Mouse (Mus musculus): ENCODE data around the gene Cdcp1. TPM values are rescaled to one million over a fixed set of nuclear protein-coding genes. Genes with fewer than 3 reads are reported as not detected.

The Cdcp1 gene
- total RNA-seq, 2 experiments from 2014 or later: not detected

GRCm38 (mm10) chr9:123219826-123220225, 4.0 kb upstream of the Cdcp1 start:
- ATAC-seq (replicated peaks; ENCODE audit: poor library complexity, severe bottlenecking): no peak

DNA sequence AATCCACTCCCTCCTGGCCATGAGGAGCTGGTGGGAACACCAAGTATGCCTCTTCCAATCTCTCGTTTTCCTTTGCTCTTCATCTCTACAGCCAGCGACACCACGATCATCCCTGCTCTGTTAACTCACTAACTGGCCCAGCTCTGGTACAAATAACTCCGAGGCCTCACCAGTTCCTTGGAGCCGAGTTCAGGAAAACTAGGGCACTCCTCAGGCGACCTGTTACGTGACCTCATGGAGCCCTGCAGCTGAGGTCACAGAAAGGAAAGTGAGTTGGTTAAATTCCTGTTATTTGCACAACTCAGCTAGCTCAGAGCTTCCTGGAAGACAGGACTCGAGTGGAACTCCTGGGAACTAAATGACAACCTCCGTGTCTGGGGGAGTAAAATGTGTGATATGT, 2.5 kb downstream of the Cdcp1 start:
- no peak for ATAC-seq (replicated peaks; ENCODE audit: poor library complexity, severe bottlenecking)

DNA sequence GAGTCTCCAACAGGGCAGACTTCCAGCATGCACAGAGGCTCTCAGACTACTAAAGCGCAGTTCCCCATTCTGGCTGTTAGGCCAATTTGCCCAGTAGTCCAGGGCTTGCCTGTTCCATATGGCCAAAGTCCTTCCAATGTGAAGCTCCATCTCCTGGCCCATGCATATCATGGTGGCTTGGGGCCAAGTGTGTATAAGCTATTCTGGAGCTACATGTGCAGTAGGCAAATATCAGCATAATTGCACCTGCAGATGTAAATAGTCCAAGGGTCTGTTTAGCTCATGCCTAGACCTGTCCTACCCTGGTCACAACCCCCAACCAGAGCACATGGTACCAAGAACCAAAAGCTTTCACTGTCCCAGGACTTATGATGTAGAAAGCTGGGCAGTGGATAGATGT, 7.9 kb downstream of the Cdcp1 start:
- ATAC-seq (replicated peaks; ENCODE audit: poor library complexity, severe bottlenecking): no peak

DNA sequence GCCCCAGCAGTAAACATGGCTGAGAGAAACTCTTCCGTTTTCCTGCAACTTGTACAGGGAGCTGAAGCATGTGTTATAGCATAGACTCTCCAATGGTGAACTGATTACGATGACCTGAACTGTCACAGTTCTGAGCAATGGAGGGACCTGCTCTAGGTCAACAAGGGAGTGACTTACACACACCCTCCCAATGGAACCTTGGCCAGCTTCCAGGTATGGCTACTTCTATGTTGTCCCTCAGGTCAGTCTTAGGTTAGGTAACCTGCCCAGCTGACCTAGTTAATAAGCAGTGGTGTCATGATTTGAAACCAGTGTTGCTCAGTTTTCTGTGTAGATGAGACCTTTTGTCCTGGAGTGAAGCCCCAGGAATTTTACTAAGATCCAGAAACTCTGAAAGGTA, 8.9 kb downstream of the Cdcp1 start:
- no peak for ATAC-seq (replicated peaks; ENCODE audit: poor library complexity, severe bottlenecking)

DNA sequence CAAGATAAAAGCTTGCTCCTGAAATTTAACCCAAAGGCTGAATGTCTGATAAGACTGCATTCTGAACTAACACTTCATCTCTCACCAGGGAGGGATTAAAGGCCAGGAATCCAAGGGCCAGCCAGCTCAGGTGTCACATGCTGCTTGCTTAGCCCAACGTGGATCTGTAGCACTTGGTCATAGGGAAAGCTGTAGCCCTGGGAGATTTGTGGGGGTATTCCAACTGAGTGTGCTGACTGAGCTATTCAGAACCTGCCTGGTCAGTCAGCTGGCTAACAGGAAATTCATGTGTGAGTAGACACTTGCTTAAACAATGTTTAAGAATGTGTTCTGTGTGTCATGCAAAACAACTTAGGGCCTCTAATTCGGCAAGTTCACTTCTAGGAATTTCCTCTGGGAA, 9.3 kb downstream of the Cdcp1 start:
- no peak for ATAC-seq (replicated peaks; ENCODE audit: poor library complexity, severe bottlenecking)

GRCm38 (mm10) chr9:123200116-123200515, 15.7 kb downstream of the Cdcp1 start:
- no peak for ATAC-seq (replicated peaks; ENCODE audit: poor library complexity, severe bottlenecking)

- no peak for ATAC-seq (replicated peaks; ENCODE audit: poor library complexity, severe bottlenecking)
Measured at GRCm38 (mm10) chr9:123188271-123188670, 27.6 kb downstream of the Cdcp1 start.

GRCm38 (mm10) chr9:123187589-123187988, 28.2 kb downstream of the Cdcp1 start:
- no peak for ATAC-seq (replicated peaks; ENCODE audit: poor library complexity, severe bottlenecking)

GRCm38 (mm10) chr9:123186151-123186550, 29.7 kb downstream of the Cdcp1 start:
- ATAC-seq (replicated peaks; ENCODE audit: poor library complexity, severe bottlenecking): peak; percentile 25

GRCm38 (mm10) chr9:123185546-123185945, 30.3 kb downstream of the Cdcp1 start:
- ATAC-seq (replicated peaks; ENCODE audit: poor library complexity, severe bottlenecking): peak; percentile 81

- no peak for ATAC-seq (replicated peaks; ENCODE audit: poor library complexity, severe bottlenecking)
Measured at GRCm38 (mm10) chr9:123183226-123183625, 32.6 kb downstream of the Cdcp1 start.

DNA sequence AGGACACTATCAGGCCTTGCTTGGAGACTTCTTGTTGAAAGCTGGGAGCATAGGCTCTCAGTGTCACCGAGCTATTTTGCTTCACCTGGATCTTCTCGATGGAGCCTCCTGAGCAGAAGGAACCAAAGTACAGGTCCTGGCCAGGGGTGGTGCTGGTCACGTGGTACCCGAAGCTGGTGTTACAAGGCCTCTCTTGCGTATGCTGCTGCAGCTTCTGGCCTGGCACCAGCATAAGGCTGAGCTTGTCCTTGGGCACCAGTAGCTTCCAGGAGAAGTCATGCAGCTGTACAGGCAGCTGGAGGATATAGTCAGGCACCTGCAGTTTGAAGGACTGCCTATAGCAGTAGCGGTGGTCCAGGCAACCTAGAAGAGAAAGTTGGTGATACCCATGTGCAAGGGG, 35.8 kb downstream of the Cdcp1 start:
- no peak for ATAC-seq (replicated peaks; ENCODE audit: poor library complexity, severe bottlenecking)

DNA sequence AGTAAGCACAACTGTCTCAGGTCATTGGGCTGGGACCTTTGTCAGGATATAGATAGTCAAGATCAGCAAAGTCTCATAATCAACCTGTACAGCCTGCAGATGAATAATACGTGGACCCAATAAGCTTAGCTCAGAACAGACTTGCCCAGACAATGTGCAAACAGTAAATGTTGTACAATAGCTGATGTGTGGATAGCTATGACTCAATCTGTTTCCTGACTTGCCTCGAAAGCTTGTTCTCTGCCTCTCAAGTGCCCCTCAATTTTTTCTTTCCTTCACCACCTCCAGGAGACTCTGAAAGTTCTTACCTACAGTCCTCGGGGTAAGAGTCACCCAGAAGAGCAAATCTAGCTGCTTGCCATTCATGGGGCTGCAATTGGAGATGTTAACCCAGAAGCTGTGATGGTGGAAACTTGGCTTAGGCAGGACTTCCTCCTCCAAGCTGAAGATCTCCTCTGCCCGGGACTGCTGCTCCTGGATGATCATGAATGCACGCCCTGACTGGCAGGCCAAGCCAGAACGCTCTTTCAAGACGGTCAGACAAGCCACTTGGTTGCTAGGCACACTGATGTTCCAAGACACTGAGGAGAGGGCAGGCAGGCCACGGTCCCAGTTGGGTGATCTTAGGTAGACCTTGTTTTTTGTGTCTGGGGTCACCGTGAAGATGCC, 38.3 kb downstream of the Cdcp1 start:
- ATAC-seq (replicated peaks; ENCODE audit: poor library complexity, severe bottlenecking): peak; percentile 42

- ATAC-seq (replicated peaks; ENCODE audit: poor library complexity, severe bottlenecking): no peak
Measured at GRCm38 (mm10) chr9:123174356-123174755, 41.5 kb downstream of the Cdcp1 start.

DNA sequence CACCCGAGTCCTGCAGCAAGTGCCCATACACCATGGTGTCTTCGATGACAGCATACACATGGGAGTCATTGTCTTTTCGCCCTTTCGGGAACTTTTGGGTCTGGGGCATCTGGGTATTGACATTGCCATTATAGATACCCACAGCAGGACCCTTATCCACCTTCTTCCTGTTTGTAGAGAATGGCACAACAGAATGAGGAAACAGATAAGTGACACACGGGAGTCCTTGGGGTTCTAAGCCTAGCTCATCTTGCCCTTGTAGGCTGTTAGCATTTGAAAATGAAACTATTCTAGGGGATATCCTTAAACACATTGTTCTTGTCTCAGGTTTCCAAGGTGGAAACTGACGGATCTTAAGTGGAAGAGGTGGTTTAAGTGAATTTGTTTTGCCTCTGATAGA, 42.1 kb downstream of the Cdcp1 start:
- ATAC-seq (replicated peaks; ENCODE audit: poor library complexity, severe bottlenecking): peak; percentile 49

- no peak for ATAC-seq (replicated peaks; ENCODE audit: poor library complexity, severe bottlenecking)
Measured at GRCm38 (mm10) chr9:123165781-123166443, 49.9 kb downstream of the Cdcp1 start.

- no peak for ATAC-seq (replicated peaks; ENCODE audit: poor library complexity, severe bottlenecking)
Measured at GRCm38 (mm10) chr9:123162985-123163694, 52.7 kb downstream of the Cdcp1 start.

- no peak for ATAC-seq (replicated peaks; ENCODE audit: poor library complexity, severe bottlenecking)
Measured at GRCm38 (mm10) chr9:123161792-123162191, 54.0 kb downstream of the Cdcp1 start.

DNA sequence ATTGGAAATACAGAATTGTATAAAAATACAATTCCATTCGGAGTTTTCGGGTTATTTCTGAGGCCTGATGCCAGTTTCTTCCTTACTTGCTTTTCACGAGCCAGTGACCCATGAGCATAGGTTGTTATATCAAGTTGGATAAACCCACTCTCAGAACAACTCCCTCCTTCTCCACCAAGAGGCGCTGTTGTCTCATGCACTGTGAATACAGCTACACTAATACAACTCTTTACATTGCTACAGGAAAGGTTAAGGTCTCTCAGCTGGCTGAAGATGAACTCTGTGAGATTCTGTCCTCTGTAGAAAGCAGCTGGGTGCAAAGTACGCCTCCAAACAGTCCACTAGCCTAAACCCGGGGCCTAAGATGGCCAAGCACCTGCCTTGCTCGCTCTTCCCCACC, 56.5 kb downstream of the Cdcp1 start:
- peak; percentile 65 for ATAC-seq (replicated peaks; ENCODE audit: poor library complexity, severe bottlenecking)

DNA sequence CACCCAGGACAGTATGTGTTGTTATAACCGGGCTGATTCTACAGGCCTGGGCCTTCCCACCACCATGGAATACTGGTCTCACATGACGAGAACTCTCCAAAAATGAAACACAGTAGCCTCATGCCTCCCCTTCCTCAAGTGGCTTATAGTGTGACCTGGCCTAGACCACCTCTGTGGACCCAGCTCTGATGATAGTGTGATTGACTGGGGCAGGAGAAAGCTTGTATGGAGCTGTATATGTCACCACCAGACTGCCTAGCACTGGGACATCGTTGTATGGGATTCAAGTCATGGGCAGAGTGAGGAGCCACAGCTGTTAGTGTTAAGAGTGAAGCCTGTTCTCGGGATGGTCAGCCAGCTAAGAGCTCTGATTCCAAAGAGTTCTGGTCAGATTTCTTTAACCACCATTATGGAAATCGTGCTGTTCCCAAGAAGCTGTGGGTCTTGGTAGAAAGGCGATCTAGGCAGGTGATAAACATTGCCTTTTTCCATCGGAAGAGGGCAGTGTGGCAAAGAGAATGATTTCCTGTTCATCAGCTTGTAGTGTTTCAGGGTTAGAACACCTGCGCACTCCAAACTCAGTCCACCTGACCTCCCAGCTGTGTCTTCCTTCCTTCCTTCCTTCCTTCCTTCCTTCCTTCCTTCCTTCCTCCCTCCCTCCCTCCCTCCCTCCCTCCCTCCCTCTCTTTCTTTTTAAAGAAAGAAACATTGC, 57.6 kb downstream of the Cdcp1 start:
- no peak for ATAC-seq (replicated peaks; ENCODE audit: poor library complexity, severe bottlenecking)

DNA sequence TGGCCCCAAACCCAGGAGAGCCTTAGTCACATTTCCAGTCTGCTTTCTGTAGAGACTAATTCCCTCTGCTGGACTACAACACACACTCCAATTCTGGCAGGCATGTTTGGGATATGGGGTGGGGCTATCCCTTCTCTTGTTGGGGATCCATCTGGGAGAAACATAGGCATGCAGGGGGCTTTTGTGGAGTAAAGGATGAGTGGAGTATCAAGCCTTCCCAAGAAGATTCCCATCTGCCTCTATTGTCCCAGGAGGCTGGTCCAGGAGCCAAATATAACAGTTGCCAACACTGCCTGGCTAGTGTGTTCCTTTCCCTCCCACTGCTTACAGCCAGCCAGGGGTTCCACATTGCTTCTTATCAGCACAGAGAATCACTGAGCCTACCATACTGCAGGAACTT, 58.1 kb downstream of the Cdcp1 start:
- no peak for ATAC-seq (replicated peaks; ENCODE audit: poor library complexity, severe bottlenecking)
